ENCODE assay signal across 13 mouse cellular contexts in the genomic region with DNA sequence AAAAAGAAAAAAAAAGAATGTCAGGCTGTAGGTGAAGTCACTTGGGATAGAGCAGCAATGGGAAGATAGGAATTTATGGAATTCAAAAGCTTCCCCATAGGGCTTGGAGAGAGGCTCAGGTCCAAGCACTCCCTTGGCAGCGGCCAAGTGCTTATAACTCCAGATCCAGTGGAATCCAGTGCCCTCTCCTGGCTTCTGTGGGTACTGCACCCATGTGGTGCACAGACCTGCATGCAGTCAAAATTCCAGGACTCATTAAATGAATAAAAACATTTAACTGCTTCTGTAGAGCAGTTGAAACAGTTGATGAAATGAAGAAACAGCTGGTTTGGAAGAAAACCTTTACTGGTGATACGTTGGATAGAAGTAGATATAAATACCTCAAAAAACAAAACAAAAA.
DNase-seq lines count a peak whose midpoint lies in the region; ATAC-seq lines count a peak whose summit lies in the region.
"Had no signal": no experiment of that assay in that cellular context is flagged by ENCODE, and none has a peak within 500 bp of the region (broad histone marks: within the 10 kb centered on the region; RNA-seq: fewer than 3 reads in every experiment).

No protein-coding gene starts in this region.

- DNase-seq in CD4-positive, CD25-positive, alpha-beta regulatory T cell, adult 2 months (ENCODE audit: low read depth, low spot score): peak; percentile 28
- peak; percentile 26 for DNase-seq in kidney, postnatal 10 days
- DNase-seq in B cell, adult 2 months: peak; percentile 25 to 38
- DNase-seq in c-Kit-positive CD71-positive TER-119-positive erythroid progenitor cells, embryonic 14.5 days (ENCODE audit: low spot score): peak; percentile 7
- DNase-seq in left cerebral cortex, adult 11 months (ENCODE audit: low spot score): no peak
- DNase-seq: cerebellum, adult 8-10 months; kidney, adult 11 months; retina, postnatal 1 day had no signal

- no peaks in the 10 kb centered on the region for H3K36me3 ChIP-seq in kidney, embryonic 16.5 days (ENCODE audit: insufficient read depth, low read length)
- no peaks in the 10 kb centered on the region for H3K36me3 ChIP-seq in forebrain, embryonic 12.5 days (replicated peaks)
- H3K36me3 ChIP-seq: midbrain, embryonic 12.5 days had no signal

- 91% methylated on average over 2 of the region's 2 CpGs for WGBS in kidney, embryonic 16.5 days
- WGBS in forebrain, embryonic 12.5 days: 87% methylated on average over 2 of the region's 2 CpGs

- no peaks in the 10 kb centered on the region for H3K9me3 ChIP-seq in kidney, embryonic 16.5 days (ENCODE audit: low read length)
- H3K9me3 ChIP-seq in forebrain, embryonic 12.5 days: no peaks in the 10 kb centered on the region
- H3K9me3 ChIP-seq: midbrain, embryonic 12.5 days had no signal

- H3K27ac ChIP-seq in kidney, embryonic 16.5 days (ENCODE audit: low read length): no peak overlapping the region
- no peak overlapping the region for H3K27ac ChIP-seq in forebrain, embryonic 12.5 days
- H3K27ac ChIP-seq: midbrain, embryonic 12.5 days had no signal

- no peaks in the 10 kb centered on the region for H3K27me3 ChIP-seq in kidney, embryonic 16.5 days (ENCODE audit: insufficient read depth, low read length)
- no peaks in the 10 kb centered on the region for H3K27me3 ChIP-seq in forebrain, embryonic 12.5 days

- no peak overlapping the region for H3K4me2 ChIP-seq in kidney, embryonic 16.5 days (replicated peaks; ENCODE audit: low read depth, low read length)
- H3K4me2 ChIP-seq in forebrain, embryonic 12.5 days: no peak overlapping the region
- H3K4me2 ChIP-seq: heart, embryonic 11.5 days; midbrain, embryonic 12.5 days had no signal

- H3K9ac ChIP-seq in kidney, embryonic 16.5 days (replicated peaks; ENCODE audit: low read length): no peak overlapping the region
- H3K9ac ChIP-seq in forebrain, embryonic 12.5 days: no peak overlapping the region
- H3K9ac ChIP-seq: midbrain, embryonic 12.5 days had no signal

- H3K4me3 ChIP-seq in kidney, embryonic 16.5 days (ENCODE audit: low read length): no peak overlapping the region
- H3K4me3 ChIP-seq in forebrain, embryonic 12.5 days (replicated peaks): no peak overlapping the region
- H3K4me3 ChIP-seq: midbrain, embryonic 12.5 days had no signal

- no peak for ATAC-seq in CD4-positive, CD25-positive, alpha-beta regulatory T cell, adult 4 months
- ATAC-seq in kidney, embryonic 16.5 days (ENCODE audit: low FRiP score, low TSS enrichment): no peak
- no peak for ATAC-seq in forebrain, embryonic 12.5 days (ENCODE audit: low FRiP score)

- H3K4me1 ChIP-seq in kidney, embryonic 16.5 days (ENCODE audit: insufficient read depth, low read length): no peaks in the 10 kb centered on the region
- H3K4me1 ChIP-seq in forebrain, embryonic 12.5 days: 0 out of 2 replicates have a peak, but pooled peaks cover 7% of the 10 kb centered on the region
